Mouse (Mus musculus) cerebellum, adult (tissue): ENCODE measurements around the gene Hoxd9.

Experiments used
- ATAC-seq: cut with Nextera tagmentation; 2 replicates; pipeline ENCODE4 v1.9.2; 2017; ENCODE audit warnings: mild to moderate bottlenecking, moderate library complexity, mixed read lengths; ENCODE audit not compliant: insufficient number of reproducible peaks, low FRiP score, low TSS enrichment

Hoxd9 gene

DNA sequence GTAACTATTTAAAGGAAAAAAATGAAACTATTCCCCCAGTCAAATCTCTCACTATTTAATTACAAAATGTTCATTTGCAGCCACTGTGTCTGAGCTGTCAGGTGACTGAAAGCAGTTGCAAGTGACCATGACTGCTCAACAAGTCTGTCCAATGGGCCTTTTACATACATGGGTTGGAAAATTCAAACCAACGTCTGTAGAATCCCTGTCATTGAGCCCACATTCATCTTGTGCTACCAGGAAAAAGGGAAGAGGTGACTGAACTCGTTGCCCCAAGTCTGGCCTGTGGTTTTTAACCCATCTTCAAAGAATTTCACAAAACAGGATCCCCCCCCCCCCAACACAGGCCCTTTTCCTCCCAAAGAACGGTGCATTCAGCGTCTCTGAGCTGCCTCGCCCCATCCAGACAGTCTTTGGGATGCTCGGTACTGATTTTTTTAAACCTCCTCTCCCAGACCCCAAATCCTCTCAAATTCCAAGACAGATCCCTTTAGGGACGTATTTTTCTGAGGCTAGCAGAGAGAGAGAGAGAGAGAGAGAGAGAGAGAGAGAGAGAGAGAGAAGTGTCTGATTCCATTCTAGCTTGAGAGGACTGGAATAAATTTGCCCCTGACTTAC is 1.6 kb upstream of the Hoxd9 start:
- ATAC-seq: no peak

DNA sequence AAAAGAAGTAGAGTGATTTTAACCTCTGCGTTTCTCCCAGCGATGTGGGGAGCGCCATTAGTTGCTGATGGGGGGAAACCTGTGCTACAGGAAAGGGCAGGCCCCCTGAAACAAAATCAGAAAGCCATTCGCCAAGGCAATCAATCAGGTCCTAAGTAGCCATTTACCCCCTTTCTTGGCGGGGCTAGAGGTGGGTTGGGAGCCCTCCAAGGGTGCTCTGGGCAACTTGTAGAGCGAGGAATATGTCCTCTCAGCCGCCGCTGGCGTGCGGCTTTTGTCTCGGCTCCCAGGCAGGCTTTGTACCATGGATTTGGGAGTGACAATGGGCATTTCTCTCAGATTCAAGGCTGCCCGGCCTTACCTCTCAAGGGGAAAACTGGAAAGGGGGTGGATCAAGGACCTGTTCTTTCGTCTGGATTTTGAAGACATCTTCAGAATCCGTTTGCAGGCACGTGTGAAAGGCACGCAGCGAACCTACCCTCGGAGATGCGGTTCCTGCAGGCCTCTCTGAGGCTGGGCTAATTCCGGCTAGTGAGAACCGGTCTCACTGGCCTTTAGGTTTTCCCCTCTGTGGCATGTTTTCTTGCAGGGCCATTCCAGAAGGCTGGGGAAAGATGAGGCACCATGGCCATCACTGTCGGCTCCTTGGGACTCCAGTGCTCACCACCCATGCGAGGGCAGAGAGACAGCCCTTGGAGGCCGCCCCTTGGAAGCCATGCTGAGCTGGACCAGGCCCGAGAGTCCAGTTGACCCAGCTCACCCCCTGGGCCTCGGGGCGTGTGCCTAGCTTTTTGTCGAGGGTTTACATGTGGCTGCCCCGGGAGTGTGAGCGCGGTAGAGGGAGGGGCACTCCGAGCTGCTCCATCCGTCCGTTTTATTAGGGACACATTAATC is 838 bp upstream of the Hoxd9 start:
- no peak for ATAC-seq

DNA sequence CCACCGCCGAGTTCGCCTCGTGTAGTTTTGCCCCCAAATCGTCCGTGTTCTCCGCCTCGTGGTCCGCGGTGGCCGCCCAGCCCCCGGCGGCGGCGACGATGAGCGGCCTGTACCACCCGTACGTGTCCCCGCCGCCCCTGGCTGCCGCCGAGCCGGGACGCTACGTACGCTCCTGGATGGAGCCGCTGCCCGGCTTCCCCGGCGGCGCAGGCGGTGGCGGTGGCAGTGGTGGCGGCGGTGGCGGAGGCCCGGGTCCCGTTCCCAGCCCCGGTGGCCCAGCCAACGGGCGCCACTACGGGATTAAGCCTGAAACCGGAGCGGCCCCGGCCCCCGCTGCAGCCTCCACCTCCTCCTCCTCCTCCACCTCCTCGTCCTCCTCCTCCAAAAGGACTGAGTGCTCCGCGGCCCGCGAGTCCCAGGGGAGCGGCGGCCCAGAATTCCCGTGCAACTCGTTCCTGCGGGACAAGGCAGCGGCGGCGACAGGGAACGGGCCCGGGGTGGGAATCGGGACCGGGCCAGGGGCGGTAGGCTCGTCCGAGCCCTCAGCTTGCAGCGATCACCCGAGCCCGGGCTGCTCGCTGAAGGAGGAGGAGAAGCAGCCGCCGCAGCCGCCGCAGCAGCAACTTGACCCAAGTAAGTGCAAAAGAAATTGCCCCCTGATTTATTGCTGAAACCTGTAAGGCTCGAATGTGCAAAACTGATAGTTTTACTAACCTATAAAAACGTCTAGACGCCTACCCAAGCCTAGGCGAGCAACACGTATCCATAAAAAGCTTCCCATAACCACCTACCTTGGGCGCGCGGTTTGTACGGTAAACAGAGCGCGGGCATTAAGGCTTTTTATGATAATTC is 900 bp downstream of the Hoxd9 start:
- ATAC-seq: no peak

DNA sequence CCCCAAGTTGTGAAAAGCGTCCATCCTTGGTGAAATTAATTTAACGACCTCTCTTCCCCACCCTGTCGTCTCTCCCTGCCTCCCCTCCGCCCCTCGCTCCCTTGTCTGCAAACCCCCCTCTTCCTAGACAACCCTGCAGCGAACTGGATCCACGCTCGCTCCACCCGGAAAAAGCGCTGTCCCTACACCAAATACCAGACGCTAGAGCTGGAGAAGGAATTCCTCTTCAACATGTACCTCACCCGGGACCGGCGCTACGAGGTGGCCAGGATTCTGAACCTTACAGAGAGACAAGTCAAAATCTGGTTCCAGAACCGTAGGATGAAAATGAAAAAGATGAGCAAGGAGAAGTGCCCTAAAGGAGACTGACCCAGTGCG is 1.5 kb downstream of the Hoxd9 start:
- ATAC-seq: no peak

DNA sequence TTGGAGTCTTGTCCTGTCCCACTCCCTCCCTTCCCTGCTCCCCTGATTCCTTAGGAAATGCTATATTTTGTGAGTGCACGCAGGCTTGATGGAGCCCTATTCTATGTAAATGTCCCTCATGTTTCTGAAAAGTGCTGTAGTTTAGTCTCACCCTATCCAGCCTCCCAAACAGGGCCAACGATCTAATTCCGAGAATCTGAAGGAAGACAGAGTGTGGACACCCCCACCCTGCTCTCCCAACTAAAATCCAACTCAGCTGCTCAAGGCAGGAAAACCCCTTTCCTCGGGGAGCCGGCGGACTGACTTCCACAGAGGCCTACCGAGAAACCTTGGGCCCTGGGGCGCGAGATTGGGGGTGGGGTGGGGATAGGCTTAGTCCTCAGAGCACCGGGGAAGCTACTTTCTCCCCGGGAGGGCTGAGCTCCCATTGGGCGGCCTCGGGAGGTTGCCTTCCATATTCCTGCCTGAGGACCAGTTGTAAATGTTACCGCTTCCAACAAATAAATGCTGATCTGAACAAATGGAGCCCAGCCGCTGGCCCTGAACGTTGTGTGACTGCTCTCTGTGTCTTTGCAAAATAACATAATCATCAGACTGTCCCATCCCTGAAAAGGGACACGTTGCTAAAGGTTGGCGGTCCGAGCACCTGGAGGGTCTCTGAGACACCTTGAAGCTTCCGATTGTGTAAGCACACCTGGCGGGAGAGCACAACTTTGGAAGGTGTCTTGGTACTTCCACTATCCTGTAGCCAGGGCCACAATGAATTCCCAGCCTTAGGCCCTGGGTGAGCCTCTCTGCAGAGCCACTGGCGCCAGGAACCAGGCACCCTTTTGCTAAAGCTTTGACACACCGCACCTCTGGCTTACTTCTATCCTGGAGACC is 2.4 kb downstream of the Hoxd9 start:
- no peak for ATAC-seq

DNA sequence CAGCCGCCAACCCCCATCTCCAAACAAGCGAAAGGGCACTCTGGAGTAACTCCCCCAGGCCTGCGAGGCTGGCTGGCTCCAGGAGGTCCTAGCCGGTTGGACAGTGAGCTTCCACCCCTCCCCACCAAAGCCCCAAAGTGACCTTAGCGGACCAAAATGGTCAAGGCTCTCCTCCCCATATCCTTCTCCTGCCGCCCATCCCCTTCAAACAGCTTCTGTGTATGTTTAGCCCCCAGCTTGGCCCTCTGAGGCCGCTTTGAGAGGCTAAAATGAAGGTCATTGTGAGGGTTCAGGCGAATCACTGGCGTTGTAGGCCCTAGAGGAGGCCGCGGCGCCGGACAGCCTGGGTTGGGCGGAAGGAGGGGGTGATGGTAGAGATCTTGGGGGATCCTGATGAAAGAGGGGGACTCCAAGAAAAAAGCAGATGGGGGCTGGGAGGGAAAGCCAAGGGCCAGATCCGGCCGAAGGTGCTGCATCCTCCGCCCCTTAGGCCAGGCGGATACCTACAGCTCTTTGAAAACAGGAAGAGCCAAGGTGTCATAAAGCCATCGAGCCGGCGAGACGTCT is 3.1 kb downstream of the Hoxd9 start:
- ATAC-seq: no peak

DNA sequence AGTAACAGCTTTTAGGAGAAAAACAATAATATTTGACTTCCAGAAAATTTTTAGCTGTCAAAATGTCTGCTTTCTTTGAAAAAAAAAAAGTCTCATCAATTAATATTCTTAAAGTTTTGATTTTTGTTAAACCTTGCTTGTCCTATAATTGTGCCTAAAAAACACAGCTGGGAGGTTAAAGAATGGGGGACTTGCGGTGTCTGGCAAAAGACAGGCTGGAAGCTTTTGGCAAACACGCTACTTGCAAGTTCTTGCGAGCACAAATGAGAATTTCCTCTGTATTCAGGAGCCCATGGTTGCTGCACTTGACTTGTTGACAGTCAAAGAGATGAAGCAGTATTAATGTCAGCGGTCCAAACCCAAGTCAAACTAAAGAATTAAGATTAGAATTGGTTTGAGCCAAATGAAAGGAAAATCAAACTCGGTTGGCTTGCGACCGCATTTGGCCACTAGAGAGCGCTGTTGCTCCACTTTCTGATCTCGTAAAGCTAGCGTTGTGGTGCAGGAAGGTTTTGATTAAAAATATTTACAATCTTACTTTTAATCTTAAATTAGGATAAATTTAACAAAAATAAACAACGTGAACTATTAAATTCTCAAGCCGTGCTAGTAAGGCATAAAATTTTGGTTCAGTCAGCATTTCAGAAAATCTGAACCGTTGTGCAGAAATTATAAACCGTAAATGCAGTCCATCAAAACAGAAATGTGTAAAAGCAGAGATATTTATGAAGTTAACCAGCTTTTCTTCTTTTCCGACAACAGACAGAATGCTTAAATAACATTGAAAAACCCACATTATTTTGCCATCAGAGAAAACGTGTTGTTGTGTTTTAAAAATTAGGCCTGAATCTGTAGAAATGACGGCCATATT is 4.7 kb downstream of the Hoxd9 start:
- no peak for ATAC-seq

DNA sequence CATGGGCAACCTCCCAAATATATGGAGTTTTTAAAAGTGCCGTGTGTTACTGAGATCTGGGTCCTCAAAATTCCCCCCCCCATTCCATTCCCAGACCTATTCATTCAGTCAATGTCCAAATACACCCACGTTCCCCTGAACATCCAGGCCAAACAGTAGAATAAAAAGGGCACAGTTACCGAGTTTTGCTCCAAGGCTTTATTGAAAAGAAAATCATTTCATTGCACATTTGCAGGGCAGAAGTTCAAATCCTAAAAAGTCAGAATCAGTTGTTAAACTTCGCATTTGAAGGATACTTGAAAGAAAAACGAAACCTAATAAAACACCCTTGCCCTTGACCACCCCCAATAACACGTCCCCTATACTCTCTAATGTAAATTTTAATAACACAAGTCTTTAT is 5.3 kb downstream of the Hoxd9 start:
- no peak for ATAC-seq

DNA sequence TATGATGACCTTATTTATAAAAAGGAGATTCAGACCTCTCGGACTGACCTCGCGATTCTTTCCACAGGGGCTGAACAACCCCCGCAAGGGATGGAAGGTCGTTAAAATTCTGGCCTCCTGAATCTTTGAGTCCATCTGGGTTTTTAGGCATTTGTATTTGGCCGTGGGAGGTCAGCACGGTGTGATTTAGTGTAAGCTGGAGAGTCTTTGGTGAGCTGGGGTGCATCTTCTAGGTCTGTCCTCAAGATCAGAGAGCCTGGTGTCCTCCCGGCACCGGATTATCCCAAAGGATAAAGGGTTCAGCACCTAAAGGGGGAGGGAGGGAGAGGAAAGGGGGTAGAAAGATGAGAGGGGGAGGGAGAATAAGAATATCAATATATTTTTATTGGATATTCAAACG is 5.8 kb downstream of the Hoxd9 start:
- no peak for ATAC-seq

DNA sequence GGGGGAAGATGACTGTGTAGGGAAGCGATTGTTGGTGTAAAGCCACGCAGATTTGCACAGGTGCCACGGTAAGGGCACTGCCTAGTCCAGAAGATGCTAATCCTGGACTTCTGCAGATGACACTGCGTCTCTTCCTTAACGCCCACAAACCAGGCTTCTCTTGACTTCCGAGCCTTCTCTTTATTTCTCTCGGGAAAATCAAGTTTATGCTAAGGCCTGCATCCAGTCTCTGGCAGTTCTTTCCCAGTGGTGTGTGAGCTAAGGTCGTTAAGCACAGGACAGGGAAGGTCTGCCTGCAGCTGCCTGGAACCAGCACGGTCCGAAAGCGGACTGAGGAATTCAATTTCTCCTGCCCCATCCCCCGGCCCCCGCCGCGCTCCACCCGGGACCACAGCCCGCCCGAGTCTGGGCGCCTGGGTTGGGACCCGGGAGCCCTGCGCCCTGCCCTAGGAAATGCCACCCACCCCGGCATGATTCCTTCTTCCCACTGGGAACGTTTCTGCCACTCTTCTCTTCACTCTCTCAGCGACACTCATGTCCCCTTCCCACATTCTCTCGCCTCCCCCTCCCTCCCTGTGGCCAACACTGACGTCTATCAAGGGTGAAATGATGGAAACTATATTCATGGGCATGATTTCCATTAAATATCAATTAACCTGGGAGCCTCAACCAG is 6.3 kb downstream of the Hoxd9 start:
- ATAC-seq: no peak

DNA sequence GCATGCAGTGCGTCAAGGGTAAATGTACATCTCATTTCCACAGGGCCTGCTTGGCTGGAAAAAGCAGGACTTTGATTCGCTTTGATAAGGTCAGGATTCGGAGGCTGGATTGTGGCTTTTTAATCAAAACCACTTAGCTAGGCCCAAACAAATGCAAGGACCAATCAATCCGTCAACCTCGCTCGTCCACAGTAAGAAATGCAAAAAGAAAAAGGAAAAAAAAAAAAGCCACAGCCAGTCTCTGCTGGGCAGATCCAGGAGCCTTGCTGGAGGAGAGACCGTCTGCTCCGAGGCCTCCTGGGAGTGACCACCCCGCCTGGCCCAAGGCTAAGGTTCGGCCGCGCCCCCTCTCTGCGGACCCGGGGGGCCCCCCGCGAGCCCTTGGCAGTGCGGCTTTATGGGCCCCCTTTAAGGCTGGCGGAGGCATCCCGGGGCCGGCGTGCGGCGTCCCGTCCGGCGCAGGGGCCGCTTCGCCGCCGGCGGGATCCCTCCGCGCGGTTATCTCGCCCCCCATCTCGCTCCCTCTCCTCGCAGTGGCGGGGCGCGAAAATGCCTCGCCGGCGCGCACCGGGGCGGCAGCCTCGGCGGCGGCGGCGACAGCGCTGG is 7.0 kb downstream of the Hoxd9 start, which contains the start of gene Hoxd8:
Gene Hoxd8 (plus strand): TSS at position 223 of the 606 bp plus-strand sequence.
- ATAC-seq: no peak

DNA sequence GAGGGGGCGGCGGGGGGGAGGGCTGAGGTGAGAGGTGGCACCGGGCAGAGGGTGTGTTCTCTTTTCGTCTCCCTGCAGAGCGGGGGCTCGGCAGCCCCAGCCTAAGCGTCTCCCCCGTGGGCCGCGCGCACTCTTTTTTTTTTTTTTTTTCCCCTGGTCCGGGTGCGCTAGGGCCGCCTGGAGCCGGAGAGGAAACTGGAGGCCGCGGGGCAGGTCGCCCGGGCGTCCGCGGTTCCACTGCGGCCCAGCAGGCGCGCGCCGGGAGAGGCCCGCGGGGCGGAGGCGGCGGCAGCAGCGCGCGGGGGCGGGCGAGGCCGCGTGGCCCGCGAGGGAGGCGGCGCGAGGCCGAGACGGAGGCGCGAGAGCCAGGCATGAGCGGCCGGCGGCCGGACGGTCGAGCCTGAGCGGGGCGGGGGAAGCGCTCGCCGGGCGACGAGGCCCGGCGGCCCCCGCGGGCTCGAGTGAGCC is 7.5 kb downstream of the Hoxd9 start:
- no peak for ATAC-seq

DNA sequence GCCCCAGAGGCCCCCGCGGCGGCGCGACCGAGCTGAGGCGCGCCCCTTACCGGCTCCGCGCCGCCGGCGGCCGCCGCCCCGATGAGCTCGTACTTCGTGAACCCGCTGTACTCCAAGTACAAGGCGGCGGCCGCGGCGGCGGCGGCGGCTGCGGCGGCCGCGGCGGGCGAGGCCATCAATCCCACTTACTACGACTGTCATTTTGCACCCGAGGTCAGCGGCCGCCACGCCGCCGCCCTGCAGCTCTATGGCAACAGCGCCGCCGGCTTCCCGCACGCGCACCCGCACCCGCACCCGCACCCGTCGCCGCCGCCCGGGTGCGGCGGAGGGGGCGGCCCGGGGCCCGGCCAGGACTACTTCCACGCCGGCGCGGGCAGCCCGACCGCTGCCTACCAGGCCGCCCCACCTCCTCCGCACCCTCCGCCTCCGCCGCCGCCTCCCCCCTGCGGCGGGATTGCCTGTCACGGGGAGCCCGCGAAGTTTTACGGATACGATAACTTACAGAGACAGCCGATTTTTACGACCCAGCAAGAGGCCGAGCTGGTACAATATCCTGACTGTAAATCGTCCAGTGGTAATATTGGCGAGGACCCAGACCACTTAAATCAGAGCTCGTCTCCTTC is 8.1 kb downstream of the Hoxd9 start:
- ATAC-seq: no peak

DNA sequence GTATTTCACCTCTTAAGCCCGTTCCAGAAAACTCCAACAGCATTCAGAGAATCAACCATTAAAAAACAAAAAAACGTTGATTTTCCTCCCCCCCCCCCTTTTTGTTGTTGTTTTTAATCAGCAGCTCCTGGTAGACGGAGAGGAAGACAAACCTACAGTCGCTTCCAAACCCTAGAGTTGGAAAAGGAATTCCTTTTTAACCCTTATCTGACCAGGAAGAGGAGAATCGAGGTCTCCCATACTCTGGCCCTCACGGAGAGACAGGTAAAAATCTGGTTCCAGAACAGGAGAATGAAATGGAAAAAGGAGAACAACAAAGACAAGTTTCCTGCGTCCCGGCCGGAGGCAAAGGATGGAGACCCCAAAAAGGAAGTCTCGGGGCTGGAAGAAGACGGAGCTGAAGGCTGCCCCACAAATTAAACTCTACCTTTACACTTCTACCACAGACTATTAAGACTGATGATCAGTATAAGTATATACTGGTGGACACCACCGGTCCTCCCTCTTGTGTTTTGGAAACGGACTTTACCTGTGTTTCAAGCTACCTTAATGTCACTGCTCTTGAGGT is 8.9 kb downstream of the Hoxd9 start:
- ATAC-seq: no peak

DNA sequence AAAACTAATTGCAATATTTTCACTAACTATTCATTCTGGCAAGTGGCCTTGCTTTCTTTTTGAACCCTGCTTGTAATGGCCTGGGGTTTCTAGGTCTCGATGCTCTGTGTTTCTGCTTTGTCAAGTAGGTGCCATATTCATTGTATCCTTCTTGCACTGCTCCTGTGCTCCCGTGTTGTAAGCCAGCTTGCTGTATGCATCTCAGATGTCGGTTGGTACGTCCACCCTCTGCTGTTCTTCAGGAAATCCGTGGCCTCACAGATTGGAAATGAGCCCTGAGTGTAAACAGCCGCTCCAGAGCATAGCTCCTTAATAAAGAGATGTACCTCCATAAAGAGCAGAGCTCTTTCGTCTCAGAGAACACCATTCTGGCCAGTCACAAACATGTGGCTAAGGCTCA is 10.1 kb downstream of the Hoxd9 start:
- no peak for ATAC-seq

DNA sequence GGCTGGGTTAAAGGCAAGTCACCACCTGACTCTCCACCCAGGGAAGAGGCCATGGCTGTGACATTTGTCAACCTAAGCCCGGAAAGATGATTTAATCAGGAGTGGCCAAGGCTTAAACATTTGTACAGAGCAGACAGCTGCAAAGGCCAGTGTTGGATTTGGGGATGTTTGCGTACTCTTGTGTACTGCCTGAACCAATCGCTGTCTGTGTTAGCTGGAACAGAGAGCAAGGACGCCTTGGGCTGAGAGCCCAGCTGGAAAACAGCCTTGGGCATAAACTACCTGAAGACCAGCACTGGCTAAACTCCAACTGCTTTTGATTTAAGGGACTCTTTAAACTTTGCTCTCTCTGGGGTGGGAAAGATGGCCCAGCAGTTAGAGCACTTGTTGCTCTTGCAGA is 11.1 kb downstream of the Hoxd9 start:
- ATAC-seq: no peak
